Mouse (Mus musculus): Measurements from ENCODE around the gene Gm20905. TPM values are rescaled to one million over a fixed set of nuclear protein-coding genes. Genes with fewer than 3 reads are reported as not detected.
"Not testable (repeated sequence)": the region's sequence is repeated elsewhere in the genome, so short reads cannot be mapped to it uniquely, and the experiment has no call there.

Gene Gm20905
- polyA plus RNA-seq (2012; rRNA removed) (not detected in 2 replicates), polyA plus RNA-seq (2014; fragmentation: Nextera tagmentation; extraction: Ambion mirVana) (not detected in 2 replicates)

DNA sequence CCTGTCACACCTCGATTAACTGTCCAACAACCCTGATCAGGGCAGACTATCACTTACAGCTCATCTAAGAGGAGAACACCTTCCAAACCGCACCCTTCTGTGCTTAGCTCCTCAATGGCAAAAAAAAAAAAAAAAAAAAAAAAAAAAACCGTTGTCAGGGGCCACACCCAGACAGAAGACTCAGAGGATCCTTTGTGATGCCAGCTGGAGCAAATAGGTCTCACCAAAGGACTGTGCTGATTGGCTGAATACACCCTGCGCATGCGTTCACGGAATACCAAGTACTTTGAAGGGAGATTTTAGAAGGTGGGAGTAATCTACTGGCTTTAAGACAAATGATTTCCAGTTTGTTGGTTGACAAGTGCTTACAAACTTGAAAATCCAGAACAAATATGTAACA lies at the start of gene Gm20905:
Gene Gm20905 (minus strand): TSS at position 101 of the 400 bp plus-strand sequence.
- H3K4me3 ChIP-seq (ENCODE audit: insufficient read depth in 1 of 2, low read depth in 2 of 2, low read length in 2 of 2); DNase-seq (ENCODE audit: low read depth in 3 of 3, low spot score in 3 of 3); H3K4me2 ChIP-seq (ENCODE audit: low read depth); H3K27ac ChIP-seq; H3K9me3 ChIP-seq (ENCODE audit: control insufficient read depth, low read length); ATAC-seq (ENCODE audit: insufficient read depth); H3K9ac ChIP-seq (replicated peaks); H3K4me1 ChIP-seq (replicated peaks; ENCODE audit: control insufficient read depth in 2 of 2, insufficient read depth in 2 of 2, low read length in 1 of 2); H3K36me3 ChIP-seq (replicated peaks; ENCODE audit: control insufficient read depth, insufficient read depth, low read depth); H3K27me3 ChIP-seq (ENCODE audit: control insufficient read depth, insufficient read depth, low read length): not testable (repeated sequence)
- WGBS (ENCODE audit: insufficient replicate concordance), result no CpG with 5 or more reads among the region's 6 CpGs

All from liver, embryonic 14.5 days (tissue).